Mouse (Mus musculus) gastrocnemius, postnatal 36 days (tissue): ENCODE measurements around the gene Gsta3. TPM values are rescaled to one million over a fixed set of nuclear protein-coding genes. Genes with fewer than 3 reads are reported as not detected.

Source experiments
- DNase-seq, 2 experiments: peaks; one replicate each; pipeline ENCODE4 v3.0.0; 2022
- intact Hi-C: fragments of 180-260 bp; cut with DNase I; formaldehyde crosslinking; loops from one replicate; pipeline ENCODE4 v1.15.1; 2025
- total RNA-seq, 2 experiments: library from RNA; stranded (reverse); gene quantifications; 2 replicates each; pipeline ENCODE4 v1.2.3; 2021

Gsta3 gene
- total RNA-seq, 2 experiments from 2014 or later = 0.37 TPM; not detected in 1

DNA sequence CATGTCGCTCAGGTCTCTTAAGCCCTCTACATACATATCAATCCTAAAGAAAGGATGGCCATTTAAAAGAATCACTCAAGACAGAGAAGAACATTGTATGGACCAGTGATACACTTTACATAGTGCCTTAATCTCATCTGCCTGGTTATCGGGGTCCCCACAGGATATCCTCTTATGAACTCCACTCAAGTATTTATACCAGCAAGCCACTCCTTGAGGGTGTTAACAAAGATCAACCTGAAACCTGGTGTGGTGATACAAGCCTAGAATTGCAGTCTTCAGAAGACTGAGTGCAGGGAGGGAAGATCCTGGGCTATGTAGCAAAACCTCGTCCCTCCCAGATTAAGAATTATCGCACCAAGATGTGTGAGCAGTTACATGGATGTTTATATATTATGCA lies 51.0 kb downstream of the Gsta3 start:
- intact Hi-C loops = no loop called here
- no peak for DNase-seq

DNA sequence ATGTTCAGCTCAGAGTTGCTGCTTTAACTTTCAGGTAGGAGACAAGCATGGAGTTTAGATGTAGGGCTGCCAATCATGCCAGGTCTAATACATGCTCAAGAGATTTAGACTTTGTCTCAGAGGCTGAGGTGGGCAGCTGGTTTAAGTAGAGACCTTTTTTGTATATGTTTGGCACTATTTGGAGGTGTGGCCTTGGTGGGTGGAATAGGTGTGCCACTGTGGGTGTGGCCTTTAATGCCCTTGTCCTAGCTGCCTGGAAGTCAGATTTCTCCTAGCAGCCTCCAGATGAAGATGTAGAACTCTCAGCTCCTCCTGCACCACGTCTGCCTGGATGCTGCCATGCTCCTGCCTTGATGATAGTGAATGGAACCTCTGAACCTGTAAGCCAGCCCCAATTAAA lies 52.2 kb downstream of the Gsta3 start:
- no peak for DNase-seq
- intact Hi-C loops = no loop called here

- DNase-seq = no peak
- intact Hi-C loops = no loop called here
Observed at GRCm38 (mm10) chr1:21296169-21296568, 55.8 kb downstream of the Gsta3 start.

- intact Hi-C loops = no loop called here
- no peak for DNase-seq
Observed at GRCm38 (mm10) chr1:21298114-21298513, 57.7 kb downstream of the Gsta3 start.

DNA sequence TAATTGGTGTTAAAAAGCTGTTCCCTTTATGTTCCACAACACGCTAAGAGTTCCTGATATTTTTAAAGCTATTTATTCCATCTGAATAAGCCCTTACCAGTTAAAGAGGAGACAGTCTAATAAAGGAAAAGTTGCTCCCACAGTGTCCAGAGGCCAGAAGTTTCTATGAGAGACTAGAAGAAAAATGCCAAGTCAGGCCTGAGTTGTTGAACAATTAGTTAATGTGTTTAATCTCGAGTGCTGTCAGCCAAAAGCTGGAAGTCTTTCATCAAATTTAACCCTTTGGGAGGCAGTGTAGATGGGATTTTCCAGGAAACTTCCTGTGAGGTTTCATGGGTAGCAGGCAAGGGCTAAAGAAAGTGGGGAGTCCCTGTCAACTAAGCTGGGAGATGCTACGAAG lies 59.4 kb downstream of the Gsta3 start:
- intact Hi-C loops = no loop called here
- DNase-seq = no peak

GRCm38 (mm10) chr1:21301686-21302085 lies 61.3 kb downstream of the Gsta3 start:
- intact Hi-C loops = no loop called here
- DNase-seq = no peak

GRCm38 (mm10) chr1:21304174-21304573 lies 63.8 kb downstream of the Gsta3 start:
- DNase-seq = no peak
- intact Hi-C loops = no loop called here

GRCm38 (mm10) chr1:21304646-21305045 lies 64.3 kb downstream of the Gsta3 start:
- intact Hi-C loops = no loop called here
- DNase-seq = no peak

GRCm38 (mm10) chr1:21305443-21305842 lies 65.1 kb downstream of the Gsta3 start:
- intact Hi-C loops = no loop called here
- DNase-seq = no peak

GRCm38 (mm10) chr1:21314336-21314735 lies 73.9 kb downstream of the Gsta3 start:
- DNase-seq = no peak
- intact Hi-C loops = loop anchor here (5.0 kb wide), 1 partner anchor 1282 kb away; no protein-coding TSS in a partner anchor

Other genes with a start within 250 kb of the Gsta3 start
- gene Tram2, start 161.4 kb upstream of the Gsta3 start, total RNA-seq = 1 to 10 TPM; 2.7 to 3.9 TPM
- gene Tmem14a, start 22.0 kb upstream of the Gsta3 start, total RNA-seq = 1 to 10 TPM in 1 of 2 experiments, under 1 TPM in 1; 0.71 to 1.2 TPM
- gene Khdc1a, start 109.1 kb downstream of the Gsta3 start, total RNA-seq = not detected
- gene Khdc1c, start 127.7 kb downstream of the Gsta3 start, total RNA-seq = not detected
- gene Khdc1b, start 143.0 kb downstream of the Gsta3 start, total RNA-seq = not detected